Mouse (Mus musculus) lung, postnatal 10 days (tissue): ENCODE measurements around the gene Lonp1.
A peak's percentile ranks its signal among the peaks of the same experiment; 100 is the strongest.

ENCODE experiments used
- DNase-seq: peaks from one replicate; pipeline ENCODE4 v3.0.0; 2021

Gene Lonp1

GRCm38 (mm10) chr17:56585171-56585821, 41.4 kb downstream of the Lonp1 start:
- DNase-seq: peak; percentile 60

- DNase-seq: peak; percentile 99
These were observed 42.2 kb downstream of the Lonp1 start, which contains the start of the genes Safb2 and Safb for GRCm38 (mm10) chr17:56584257-56585130. Gene Safb2 (minus strand): TSS chr17:56584585. Gene Safb (plus strand): TSS chr17:56584825.

DNA sequence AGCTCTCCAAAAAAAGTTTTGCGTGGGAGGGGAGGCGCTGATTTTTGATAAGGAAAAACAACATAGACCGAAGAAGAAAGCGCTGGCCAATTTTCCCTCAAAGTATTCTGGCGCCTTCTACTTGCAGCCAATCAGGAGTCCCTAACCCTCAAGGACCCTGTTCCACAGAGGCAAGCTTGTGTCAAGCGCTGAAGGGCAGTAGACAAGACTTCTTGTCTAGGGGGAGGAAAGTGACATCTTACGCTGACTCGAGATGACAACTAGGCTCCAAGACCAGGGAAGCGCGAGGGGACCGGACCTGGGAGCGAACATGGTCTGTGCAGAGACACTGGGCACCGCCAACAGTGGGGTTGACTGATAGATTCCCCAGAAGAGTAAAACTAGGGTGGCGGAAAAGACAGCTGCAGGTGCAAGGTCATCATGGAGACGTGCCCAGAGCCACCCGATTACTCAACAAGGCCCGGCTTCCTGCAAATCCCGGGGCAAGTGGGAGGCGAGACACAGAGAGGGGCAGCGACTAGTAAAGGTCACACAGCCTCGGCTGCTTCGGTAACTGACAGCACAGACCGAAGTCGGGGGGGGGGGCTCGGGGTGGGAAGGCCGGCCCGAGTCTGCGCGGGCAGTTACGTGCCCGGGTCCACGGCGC, 43.0 kb downstream of the Lonp1 start:
- peak; percentile 72 for DNase-seq

GRCm38 (mm10) chr17:56583071-56583470, 43.6 kb downstream of the Lonp1 start:
- no peak for DNase-seq

DNA sequence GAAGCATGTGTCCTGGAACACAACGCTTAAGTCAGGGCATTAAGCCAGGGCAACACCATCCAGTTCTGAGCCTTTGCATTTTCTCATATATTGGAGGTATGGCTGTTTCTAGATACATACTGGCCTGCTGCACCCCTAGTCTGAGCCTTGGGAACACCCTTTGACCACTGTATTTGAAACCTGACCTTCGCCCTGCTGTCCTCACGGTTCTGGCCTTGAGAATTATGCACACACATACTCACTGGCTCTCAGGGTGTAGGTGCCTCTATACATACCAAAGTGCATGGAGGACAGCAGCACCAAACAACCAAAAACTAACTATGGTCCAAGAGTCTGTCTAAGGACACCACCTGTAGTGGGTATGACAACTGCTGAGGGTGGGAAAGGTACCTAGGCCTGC, 53.7 kb downstream of the Lonp1 start:
- DNase-seq: no peak

- no peak for DNase-seq
These were observed 54.5 kb downstream of the Lonp1 start for GRCm38 (mm10) chr17:56572154-56572553.

DNA sequence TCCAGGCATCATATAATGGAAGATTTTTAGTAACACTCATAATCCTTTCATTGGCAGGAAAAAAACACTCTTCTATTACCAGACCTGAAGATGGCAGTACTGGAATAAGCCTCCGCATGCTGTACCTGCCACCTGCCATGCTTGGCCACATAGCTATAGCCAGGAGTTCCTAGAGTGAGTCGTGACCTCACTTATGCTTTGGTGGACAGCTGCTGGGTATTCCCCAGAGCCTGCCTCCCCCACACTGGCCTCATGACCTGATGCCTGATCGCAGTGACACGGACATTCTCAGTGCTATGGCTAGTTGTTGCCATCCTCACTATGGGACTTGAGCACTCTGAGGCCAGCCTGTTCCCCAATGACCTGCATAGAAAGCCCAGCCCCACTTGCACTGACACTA, 56.4 kb downstream of the Lonp1 start:
- no peak for DNase-seq

DNA sequence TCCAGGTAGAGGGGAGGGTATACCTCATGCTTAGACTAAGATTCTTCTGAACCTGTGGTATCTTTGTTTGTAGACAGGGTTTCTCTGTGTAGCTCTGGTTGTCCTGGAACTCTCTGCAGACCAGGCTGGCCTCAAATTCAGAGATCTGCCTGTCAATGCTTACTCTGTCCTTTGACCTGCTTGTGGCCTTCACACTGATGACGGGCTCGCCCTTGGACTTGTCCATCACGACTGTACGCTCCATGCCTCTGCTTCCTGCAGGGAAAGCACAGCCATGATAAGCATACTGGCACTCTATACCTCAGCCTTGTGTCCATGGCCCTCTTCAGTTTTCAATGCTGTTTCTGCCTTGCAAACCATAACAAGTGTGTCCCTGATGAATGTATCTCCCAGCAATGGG, 59.3 kb downstream of the Lonp1 start:
- DNase-seq: no peak

- no peak for DNase-seq
These were observed 59.8 kb downstream of the Lonp1 start for GRCm38 (mm10) chr17:56566918-56567317.

- DNase-seq: no peak
These were observed 60.4 kb downstream of the Lonp1 start for GRCm38 (mm10) chr17:56566293-56566692.
